Mouse (Mus musculus): ENCODE data around the gene Npb. TPM values are rescaled to one million over a fixed set of nuclear protein-coding genes. Genes with fewer than 3 reads are reported as not detected.
A peak's percentile ranks its signal among the peaks of the same experiment; 100 is the strongest.

Npb gene
- total RNA-seq, 1 experiment: 0.94 TPM

- H3K9me3 ChIP-seq (ENCODE audit: control insufficient read depth, insufficient read depth, low read depth, low read length): no peaks in the 10 kb centered on the region
- peak overlapping the region; percentile 67; the same call in 1 of the 2 replicates for H3K27ac ChIP-seq (ENCODE audit: insufficient read depth, low read depth, low read length, poor library complexity, severe bottlenecking)
- TF ChIP-seq MAFK (IDR thresholded peaks at IDR 0.05; ENCODE audit: insufficient read depth, low read depth, low read length) (no peak), ZNF384 (IDR thresholded peaks at IDR 0.05; ENCODE audit: low read depth, low read length) (no peak), ZC3H11A (IDR thresholded peaks at IDR 0.05; ENCODE audit: borderline replicate concordance, low read depth, low read length) (no peak), HCFC1 (IDR thresholded peaks at IDR 0.05; ENCODE audit: borderline replicate concordance, insufficient read depth, low read length) (no peak), CHD2 (IDR thresholded peaks at IDR 0.05; ENCODE audit: low read depth, low read length) (no peak)
- H3K9ac ChIP-seq (ENCODE audit: insufficient read depth, low read depth, low read length, poor library complexity, severe bottlenecking): peak overlapping the region; percentile 84
- peaks cover 42% of the 10 kb centered on the region for H3K36me3 ChIP-seq (ENCODE audit: control insufficient read depth, insufficient read depth, low read length, poor library complexity, severe bottlenecking)
- in situ Hi-C loops (cut with MboI; ENCODE audit: low sequenced_read_pairs in 2 of 2, unreplicated experiment in 2 of 2): no loop called here
- peak overlapping the region; percentile 74 to 87 for H3K4me3 ChIP-seq (ENCODE audit: insufficient read depth in 1 of 2, low read depth in 1 of 2, low read length in 2 of 2, poor library complexity in 1 of 2, severe bottlenecking in 1 of 2)
- DNase-seq (ENCODE audit: low read depth, low spot score): no peak
- H3K4me1 ChIP-seq (ENCODE audit: control insufficient read depth in 2 of 2, insufficient read depth in 2 of 2, low read length in 2 of 2, poor library complexity in 1 of 2): peaks cover 4 to 7% of the 10 kb centered on the region in 2 experiments; a peak in 3 of 4 replicates
Observed at GRCm38 (mm10) chr11:120598990-120599549, 9.2 kb upstream of the Npb start.

DNA sequence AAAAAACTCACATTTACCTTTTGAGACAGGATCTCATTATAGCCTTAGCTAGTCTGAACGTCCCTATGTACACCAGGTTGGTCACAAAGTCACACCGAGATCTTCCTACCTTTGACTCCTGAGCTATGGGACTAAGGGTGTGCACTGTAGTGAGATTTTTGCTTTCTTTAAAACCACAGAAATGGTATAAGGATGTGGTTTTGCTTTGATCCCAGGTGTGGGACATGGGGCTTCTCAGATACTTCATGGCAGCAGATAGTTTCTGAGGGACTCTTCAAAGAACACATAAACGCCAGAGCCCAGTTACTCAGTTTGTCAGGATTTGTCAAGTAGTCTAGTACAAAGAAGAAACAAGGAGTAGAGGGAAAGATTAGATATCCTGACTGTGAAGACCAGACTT, 7.6 kb upstream of the Npb start:
- Histone ChIP-seq H3K4me1 (ENCODE audit: control insufficient read depth in 2 of 2, insufficient read depth in 2 of 2, low read length in 2 of 2, poor library complexity in 1 of 2) (peaks cover 4 to 7% of the 10 kb centered on the region in 2 experiments; a peak in 3 of 4 replicates), H3K36me3 (ENCODE audit: control insufficient read depth, insufficient read depth, low read length, poor library complexity, severe bottlenecking) (peaks cover 32% of the 10 kb centered on the region), H3K9ac (ENCODE audit: insufficient read depth, low read depth, low read length, poor library complexity, severe bottlenecking) (no peak overlapping the region), H3K4me3 (ENCODE audit: insufficient read depth in 1 of 2, low read depth in 1 of 2, low read length in 2 of 2, poor library complexity in 1 of 2, severe bottlenecking in 1 of 2) (no peak overlapping the region), H3K9me3 (ENCODE audit: control insufficient read depth, insufficient read depth, low read depth, low read length) (no peaks in the 10 kb centered on the region), H3K27ac (ENCODE audit: insufficient read depth, low read depth, low read length, poor library complexity, severe bottlenecking) (no peak overlapping the region)
- in situ Hi-C loops (cut with MboI; ENCODE audit: low sequenced_read_pairs in 2 of 2, unreplicated experiment in 2 of 2): no loop called here
- TF ChIP-seq ZNF384 (IDR thresholded peaks at IDR 0.05; ENCODE audit: low read depth, low read length) (no peak), HCFC1 (IDR thresholded peaks at IDR 0.05; ENCODE audit: borderline replicate concordance, insufficient read depth, low read length) (no peak), MAFK (IDR thresholded peaks at IDR 0.05; ENCODE audit: insufficient read depth, low read depth, low read length) (no peak), ZC3H11A (IDR thresholded peaks at IDR 0.05; ENCODE audit: borderline replicate concordance, low read depth, low read length) (no peak), CHD2 (IDR thresholded peaks at IDR 0.05; ENCODE audit: low read depth, low read length) (no peak)
- DNase-seq (ENCODE audit: low read depth, low spot score): no peak

DNA sequence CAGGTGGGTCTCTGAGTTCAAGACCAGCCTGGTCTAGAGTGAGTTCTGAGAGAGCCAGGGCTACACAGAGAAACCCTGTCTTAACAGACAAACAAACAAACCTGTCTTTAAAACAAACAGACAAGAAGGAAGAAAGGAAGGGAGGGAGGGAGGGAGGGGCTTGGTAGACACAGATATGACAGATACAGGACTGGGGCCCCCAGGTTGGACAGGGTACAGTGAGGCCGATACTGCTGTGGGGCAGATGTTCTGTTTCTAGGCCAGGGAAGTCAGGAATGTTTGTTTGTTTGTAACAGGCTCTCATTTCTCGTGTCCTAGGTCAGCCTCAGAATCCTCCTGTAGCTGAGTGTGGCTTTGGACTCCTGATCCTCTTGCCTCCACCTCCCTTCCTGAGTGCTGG, 4.7 kb upstream of the Npb start:
- H3K9ac ChIP-seq (ENCODE audit: insufficient read depth, low read depth, low read length, poor library complexity, severe bottlenecking): no peak overlapping the region
- no peak overlapping the region for H3K4me3 ChIP-seq (ENCODE audit: insufficient read depth in 1 of 2, low read depth in 1 of 2, low read length in 2 of 2, poor library complexity in 1 of 2, severe bottlenecking in 1 of 2)
- TF ChIP-seq MAFK (IDR thresholded peaks at IDR 0.05; ENCODE audit: insufficient read depth, low read depth, low read length) (no peak), ZC3H11A (IDR thresholded peaks at IDR 0.05; ENCODE audit: borderline replicate concordance, low read depth, low read length) (no peak), HCFC1 (IDR thresholded peaks at IDR 0.05; ENCODE audit: borderline replicate concordance, insufficient read depth, low read length) (no peak), ZNF384 (IDR thresholded peaks at IDR 0.05; ENCODE audit: low read depth, low read length) (no peak), CHD2 (IDR thresholded peaks at IDR 0.05; ENCODE audit: low read depth, low read length) (no peak)
- peaks cover 0 to 12% of the 10 kb centered on the region in 2 experiments; a peak in 3 of 4 replicates for H3K4me1 ChIP-seq (ENCODE audit: control insufficient read depth in 2 of 2, insufficient read depth in 2 of 2, low read length in 2 of 2, poor library complexity in 1 of 2)
- no peak overlapping the region for H3K27ac ChIP-seq (ENCODE audit: insufficient read depth, low read depth, low read length, poor library complexity, severe bottlenecking)
- in situ Hi-C loops (cut with MboI; ENCODE audit: low sequenced_read_pairs in 2 of 2, unreplicated experiment in 2 of 2): no loop called here
- H3K36me3 ChIP-seq (ENCODE audit: control insufficient read depth, insufficient read depth, low read length, poor library complexity, severe bottlenecking): peaks cover 21% of the 10 kb centered on the region
- H3K9me3 ChIP-seq (ENCODE audit: control insufficient read depth, insufficient read depth, low read depth, low read length): no peaks in the 10 kb centered on the region
- no peak for DNase-seq (ENCODE audit: low read depth, low spot score)

DNA sequence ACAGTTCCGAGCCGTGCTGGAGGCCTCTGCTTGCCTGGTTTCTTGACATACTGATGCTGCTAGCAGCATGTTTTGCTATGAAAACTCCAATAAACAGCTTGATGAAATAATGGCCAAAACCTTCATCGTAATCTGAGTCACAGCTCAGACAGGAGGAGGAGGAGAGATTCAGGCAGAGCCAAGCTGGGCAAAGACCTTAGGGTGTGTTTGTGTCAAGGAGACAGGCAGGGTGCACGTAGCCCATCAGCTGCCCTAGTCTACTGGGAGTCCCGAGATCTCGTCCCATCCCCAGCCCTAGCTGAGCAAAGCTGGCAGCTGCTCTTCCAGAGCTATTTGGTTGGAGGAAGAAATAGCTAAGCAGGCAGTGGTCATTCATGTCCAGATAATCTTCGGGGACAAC, 2.6 kb upstream of the Npb start:
- no peaks in the 10 kb centered on the region for H3K9me3 ChIP-seq (ENCODE audit: control insufficient read depth, insufficient read depth, low read depth, low read length)
- no peak for DNase-seq (ENCODE audit: low read depth, low spot score)
- no peak for TF ChIP-seq ZNF384 (IDR thresholded peaks at IDR 0.05; ENCODE audit: low read depth, low read length)
- TF ChIP-seq HCFC1 (IDR thresholded peaks at IDR 0.05; ENCODE audit: borderline replicate concordance, insufficient read depth, low read length): no peak
- no peak for TF ChIP-seq CHD2 (IDR thresholded peaks at IDR 0.05; ENCODE audit: low read depth, low read length)
- TF ChIP-seq ZC3H11A (IDR thresholded peaks at IDR 0.05; ENCODE audit: borderline replicate concordance, low read depth, low read length): no peak
- TF ChIP-seq MAFK (IDR thresholded peaks at IDR 0.05; ENCODE audit: insufficient read depth, low read depth, low read length): no peak
- no peak overlapping the region for H3K4me3 ChIP-seq (ENCODE audit: insufficient read depth in 1 of 2, low read depth in 1 of 2, low read length in 2 of 2, poor library complexity in 1 of 2, severe bottlenecking in 1 of 2)
- H3K4me1 ChIP-seq (ENCODE audit: control insufficient read depth in 2 of 2, insufficient read depth in 2 of 2, low read length in 2 of 2, poor library complexity in 1 of 2): peaks cover 0 to 21% of the 10 kb centered on the region in 2 experiments; a peak in 3 of 4 replicates
- in situ Hi-C loops (cut with MboI; ENCODE audit: low sequenced_read_pairs in 2 of 2, unreplicated experiment in 2 of 2): no loop called here
- H3K36me3 ChIP-seq (ENCODE audit: control insufficient read depth, insufficient read depth, low read length, poor library complexity, severe bottlenecking): peaks cover 25% of the 10 kb centered on the region
- H3K9ac ChIP-seq (ENCODE audit: insufficient read depth, low read depth, low read length, poor library complexity, severe bottlenecking): no peak overlapping the region
- no peak overlapping the region for H3K27ac ChIP-seq (ENCODE audit: insufficient read depth, low read depth, low read length, poor library complexity, severe bottlenecking)
